Mouse (Mus musculus) hindbrain, embryonic 16.5 days (tissue): ENCODE measurements around the gene Tef. TPM values are rescaled to one million over a fixed set of nuclear protein-coding genes. Genes with fewer than 3 reads are reported as not detected.

Experiments
- ATAC-seq: fragments of 200-750 bp; cut with Nextera tagmentation; 2 replicates; pipeline ENCODE4 v1.8.0; 2017; ENCODE audit warnings: moderate TSS enrichment, moderate library complexity
- H3K27ac ChIP-seq: fragments of 300-500 bp; sonication (generic); 2 replicates; pipeline ENCODE4 v1.5.1; 2014; ENCODE audit warnings: low read depth, mild to moderate bottlenecking, control low read depth, low read length, moderate library complexity
- H3K27me3 ChIP-seq: fragments of 300-500 bp; sonication (generic); replicated peaks from 2 replicates; pipeline ENCODE4 v1.6.1; 2014; ENCODE audit warnings: low read length; ENCODE audit not compliant: control insufficient read depth, insufficient read depth
- H3K36me3 ChIP-seq: fragments of 300-500 bp; sonication (generic); 2 replicates; pipeline ENCODE4 v1.6.1; 2014; ENCODE audit warnings: mild to moderate bottlenecking, low read length, moderate library complexity, mixed read lengths; ENCODE audit not compliant: control insufficient read depth, insufficient read depth
- H3K4me1 ChIP-seq: fragments of 300-500 bp; sonication (generic); 2 replicates; pipeline ENCODE4 v1.6.1; 2014; ENCODE audit warnings: low read depth, low read length; ENCODE audit not compliant: control insufficient read depth, insufficient read depth
- H3K4me2 ChIP-seq: fragments of 300-500 bp; sonication (generic); 2 replicates; pipeline ENCODE4 v1.6.1; 2014; ENCODE audit warnings: mild to moderate bottlenecking, low read length, control low read depth, moderate library complexity
- H3K4me3 ChIP-seq: fragments of 300-500 bp; sonication (generic); 2 replicates; pipeline ENCODE4 v1.5.1; 2014; ENCODE audit warnings: mild to moderate bottlenecking, low read length, control low read depth, moderate library complexity
- H3K9ac ChIP-seq: fragments of 300-500 bp; sonication (generic); 2 replicates; pipeline ENCODE4 v1.6.1; 2014; ENCODE audit warnings: low read depth, mild to moderate bottlenecking, control low read depth, low read length, moderate library complexity
- H3K9me3 ChIP-seq: fragments of 300-500 bp; sonication (generic); 2 replicates; pipeline ENCODE4 v1.6.1; 2014; ENCODE audit warnings: mild to moderate bottlenecking, low read length, moderate library complexity; ENCODE audit not compliant: control insufficient read depth
- WGBS: fragments of 180-500 bp; shearing (Covaris S2); extraction: QIAGEN DNeasy Blood & Tissue Kit; methylation state at CpG from one replicate; pipeline ENCODE4 v1.1.7; 2014; 5-methylcytosine and 5-hydroxymethylcytosine counted together
- polyA plus RNA-seq: library from polyadenylated mRNA; unstranded; fragments of >200 nt; fragmentation: Nextera tagmentation; extraction: Ambion mirVana; gene quantifications from 2 replicates; pipeline ENCODE4 v1.2.1, GENCODE M21; 2015

Gene Tef
- polyA plus RNA-seq, 1 experiment from 2014 or later = 23.1 TPM

GRCm38 (mm10) chr15:81792444-81792843 lies 9.8 kb upstream of the Tef start:
- H3K9me3 ChIP-seq = no peaks in the 10 kb centered on the region
- peaks cover 42% of the 10 kb centered on the region for H3K36me3 ChIP-seq
- no peak overlapping the region for H3K9ac ChIP-seq
- H3K4me2 ChIP-seq = no peak overlapping the region
- no peaks in the 10 kb centered on the region for H3K27me3 ChIP-seq
- no peak overlapping the region for H3K27ac ChIP-seq
- no peak for ATAC-seq
- no peaks in the 10 kb centered on the region for H3K4me1 ChIP-seq
- WGBS = 91% methylated on average over 9 of the region's 9 CpGs
- no peak overlapping the region for H3K4me3 ChIP-seq

GRCm38 (mm10) chr15:81796228-81796627 lies 6.0 kb upstream of the Tef start:
- Histone ChIP-seq H3K4me1 (no peaks in the 10 kb centered on the region), H3K27me3 (no peaks in the 10 kb centered on the region), H3K27ac (no peak overlapping the region), H3K4me2 (no peak overlapping the region), H3K9me3 (no peaks in the 10 kb centered on the region), H3K36me3 (peaks cover 31% of the 10 kb centered on the region), H3K9ac (no peak overlapping the region), H3K4me3 (no peak overlapping the region)
- WGBS = 71% methylated on average over 3 of the region's 3 CpGs
- no peak for ATAC-seq

GRCm38 (mm10) chr15:81797861-81798260 lies 4.4 kb upstream of the Tef start:
- WGBS = 90% methylated on average over 6 of the region's 6 CpGs
- Histone ChIP-seq H3K4me2 (no peak overlapping the region), H3K9me3 (no peaks in the 10 kb centered on the region), H3K27me3 (no peaks in the 10 kb centered on the region), H3K27ac (no peak overlapping the region), H3K36me3 (peaks cover 20% of the 10 kb centered on the region), H3K4me1 (peaks cover 9% of the 10 kb centered on the region), H3K4me3 (no peak overlapping the region), H3K9ac (no peak overlapping the region)
- no peak for ATAC-seq

GRCm38 (mm10) chr15:81798421-81798820 lies 3.8 kb upstream of the Tef start:
- no peak overlapping the region for H3K4me3 ChIP-seq
- no peak for ATAC-seq
- H3K4me2 ChIP-seq = no peak overlapping the region
- no peaks in the 10 kb centered on the region for H3K9me3 ChIP-seq
- H3K36me3 ChIP-seq = peaks cover 15% of the 10 kb centered on the region
- 91% methylated on average over 4 of the region's 4 CpGs for WGBS
- no peak overlapping the region for H3K27ac ChIP-seq
- H3K4me1 ChIP-seq = peaks cover 15% of the 10 kb centered on the region
- no peak overlapping the region for H3K9ac ChIP-seq
- no peaks in the 10 kb centered on the region for H3K27me3 ChIP-seq

GRCm38 (mm10) chr15:81800391-81800790 lies 1.8 kb upstream of the Tef start:
- Histone ChIP-seq H3K9me3 (no peaks in the 10 kb centered on the region), H3K27me3 (no peaks in the 10 kb centered on the region), H3K9ac (no peak overlapping the region), H3K4me3 (no peak overlapping the region), H3K36me3 (peaks cover 6% of the 10 kb centered on the region; the same call in 1 of the 2 replicates), H3K4me2 (no peak overlapping the region), H3K27ac (no peak overlapping the region), H3K4me1 (peaks cover 22% of the 10 kb centered on the region)
- 67% methylated on average over 3 of the region's 3 CpGs for WGBS
- no peak for ATAC-seq

- WGBS = 9% methylated on average over 8 of the region's 8 CpGs
- no peak for ATAC-seq
- peak overlapping the region; percentile 73 for H3K27ac ChIP-seq
- H3K27me3 ChIP-seq = no peaks in the 10 kb centered on the region
- no peaks in the 10 kb centered on the region for H3K9me3 ChIP-seq
- no peaks in the 10 kb centered on the region for H3K36me3 ChIP-seq
- peaks cover 22% of the 10 kb centered on the region for H3K4me1 ChIP-seq
- peak overlapping the region; percentile 67 for H3K4me2 ChIP-seq
- H3K9ac ChIP-seq = peak overlapping the region; percentile 45
- H3K4me3 ChIP-seq = peak overlapping the region; percentile 39
Observed at GRCm38 (mm10) chr15:81802941-81803351, 725 bp downstream of the Tef start.

GRCm38 (mm10) chr15:81803425-81803951 lies 1.3 kb downstream of the Tef start:
- no peaks in the 10 kb centered on the region for H3K9me3 ChIP-seq
- no peak for ATAC-seq
- H3K27ac ChIP-seq = no peak overlapping the region
- no peaks in the 10 kb centered on the region for H3K36me3 ChIP-seq
- peak overlapping the region; percentile 67; the same call in 1 of the 2 replicates for H3K4me2 ChIP-seq
- peaks cover 22% of the 10 kb centered on the region for H3K4me1 ChIP-seq
- WGBS = 66% methylated on average over 4 of the region's 4 CpGs
- H3K9ac ChIP-seq = no peak overlapping the region
- no peaks in the 10 kb centered on the region for H3K27me3 ChIP-seq
- H3K4me3 ChIP-seq = peak overlapping the region; percentile 39

GRCm38 (mm10) chr15:81804172-81804571 lies 2.0 kb downstream of the Tef start:
- H3K4me2 ChIP-seq = 0 out of 2 replicates have a peak overlapping the region, but pooled peaks have one; percentile 10
- H3K36me3 ChIP-seq = no peaks in the 10 kb centered on the region
- H3K27ac ChIP-seq = no peak overlapping the region
- no peak overlapping the region for H3K9ac ChIP-seq
- no peaks in the 10 kb centered on the region for H3K9me3 ChIP-seq
- WGBS = 71% methylated on average over 1 of the region's 1 CpGs
- H3K4me1 ChIP-seq = peaks cover 22% of the 10 kb centered on the region
- H3K27me3 ChIP-seq = no peaks in the 10 kb centered on the region
- no peak overlapping the region for H3K4me3 ChIP-seq
- no peak for ATAC-seq

- H3K36me3 ChIP-seq = no peaks in the 10 kb centered on the region
- H3K4me1 ChIP-seq = peaks cover 26% of the 10 kb centered on the region
- H3K27me3 ChIP-seq = no peaks in the 10 kb centered on the region
- ATAC-seq = no peak
- H3K4me2 ChIP-seq = no peak overlapping the region
- H3K4me3 ChIP-seq = no peak overlapping the region
- H3K9me3 ChIP-seq = no peaks in the 10 kb centered on the region
- H3K9ac ChIP-seq = no peak overlapping the region
- H3K27ac ChIP-seq = no peak overlapping the region; the same call in 1 of the 2 replicates
- WGBS = 80% methylated on average over 3 of the region's 3 CpGs
Observed at GRCm38 (mm10) chr15:81804883-81805282, 2.7 kb downstream of the Tef start.
